Mouse (Mus musculus): ENCODE results near the gene Cnih4. TPM values are rescaled to one million over a fixed set of nuclear protein-coding genes. Genes with fewer than 3 reads are reported as not detected.

The Cnih4 gene
- polyA plus RNA-seq, 1 experiment from 2014 or later, result 120 TPM

DNA sequence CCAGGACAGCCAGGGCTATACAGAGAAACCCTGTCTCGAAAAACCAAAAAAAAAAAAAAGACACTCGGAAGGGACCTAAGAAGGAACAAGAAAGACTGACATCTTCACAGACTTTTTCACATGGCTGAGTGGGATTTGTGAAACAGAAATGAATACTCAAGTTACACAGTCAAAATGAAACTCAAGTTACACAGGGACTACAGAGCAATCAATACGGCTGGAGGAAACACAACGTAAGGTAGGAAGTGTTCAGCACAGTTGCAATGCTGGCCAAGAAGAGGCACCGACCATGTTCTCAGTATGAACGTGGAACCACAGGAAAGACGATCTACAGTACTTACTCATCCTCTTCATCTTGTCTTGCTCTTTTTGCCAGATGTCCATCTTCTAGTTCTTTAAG lies 5.8 kb upstream of the Cnih4 start:
- Histone ChIP-seq H3K36me3 (ENCODE audit: control insufficient read depth, insufficient read depth) (peaks cover 39% of the 10 kb centered on the region), H3K27ac (ENCODE audit: low read depth, low read length) (no peak overlapping the region), H3K4me1 (replicated peaks; ENCODE audit: control insufficient read depth, insufficient read depth, low read length) (no peaks in the 10 kb centered on the region), H3K9me3 (ENCODE audit: control insufficient read depth) (no peaks in the 10 kb centered on the region), H3K4me3 (ENCODE audit: low read depth, low read length) (no peak overlapping the region), H3K4me2 (replicated peaks; ENCODE audit: low read depth) (no peak overlapping the region), H3K9ac (ENCODE audit: low read depth, low read length) (no peak overlapping the region), H3K27me3 (replicated peaks; ENCODE audit: control insufficient read depth, insufficient read depth, low read length) (no peaks in the 10 kb centered on the region)
- ATAC-seq, result no peak
- WGBS, result 86% methylated on average over 7 of the region's 7 CpGs
- TF ChIP-seq CTCF (IDR thresholded peaks at IDR 0.05; ENCODE audit: low read depth), result no peak

DNA sequence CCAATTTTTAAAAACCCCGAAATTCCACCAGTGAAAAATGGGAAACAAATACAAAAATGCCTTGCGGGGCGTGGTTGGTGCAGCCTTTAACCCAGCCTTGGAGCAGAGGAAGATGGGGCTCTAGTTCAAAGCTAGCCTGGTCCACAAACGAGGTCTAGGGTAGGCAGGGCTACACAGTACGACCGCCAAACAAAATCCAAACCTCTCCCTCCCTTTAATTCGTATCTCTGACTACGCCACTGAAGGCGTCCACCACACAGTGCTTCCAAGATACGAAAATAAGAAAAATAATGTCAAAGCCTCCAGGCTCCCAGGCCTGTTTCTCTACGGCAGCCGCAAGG lies 914 bp upstream of the Cnih4 start:
- Histone ChIP-seq H3K36me3 (ENCODE audit: control insufficient read depth, insufficient read depth) (peaks cover 17% of the 10 kb centered on the region), H3K9me3 (ENCODE audit: control insufficient read depth) (no peaks in the 10 kb centered on the region), H3K4me2 (replicated peaks; ENCODE audit: low read depth) (peak overlapping the region; percentile 79), H3K4me1 (replicated peaks; ENCODE audit: control insufficient read depth, insufficient read depth, low read length) (0 out of 2 replicates have a peak, but pooled peaks cover 3% of the 10 kb centered on the region), H3K4me3 (ENCODE audit: low read depth, low read length) (peak overlapping the region; percentile 88), H3K27ac (ENCODE audit: low read depth, low read length) (peak overlapping the region; percentile 90; the same call in 1 of the 2 replicates), H3K9ac (ENCODE audit: low read depth, low read length) (peak overlapping the region; percentile 64), H3K27me3 (replicated peaks; ENCODE audit: control insufficient read depth, insufficient read depth, low read length) (no peaks in the 10 kb centered on the region)
- no peak for TF ChIP-seq CTCF (IDR thresholded peaks at IDR 0.05; ENCODE audit: low read depth)
- ATAC-seq, result peak; percentile 8; the same call in 1 of the 2 replicates
- WGBS, result under 1% methylated on average over 12 of the region's 12 CpGs

DNA sequence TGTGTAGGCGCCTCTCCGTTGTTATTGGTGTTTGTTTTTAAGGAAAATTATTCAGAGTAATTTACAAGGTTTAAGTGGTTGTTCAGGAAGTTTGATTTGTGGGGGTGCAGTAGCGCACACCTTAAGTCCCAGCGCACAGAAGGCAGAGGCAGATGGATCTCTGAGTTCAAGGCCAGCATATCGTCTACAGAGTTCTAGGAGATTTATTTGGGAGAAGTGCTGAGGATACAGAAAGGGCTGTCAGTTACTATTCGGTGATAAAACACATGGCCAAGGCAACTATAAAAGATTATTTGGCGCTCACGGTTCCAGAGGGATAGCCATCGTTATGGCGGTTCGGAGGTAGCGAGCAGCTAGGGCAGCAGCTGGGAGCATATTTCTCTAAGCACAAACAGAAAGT lies 473 bp downstream of the Cnih4 start:
- peak overlapping the region; percentile 88 for H3K4me3 ChIP-seq (ENCODE audit: low read depth, low read length)
- TF ChIP-seq CTCF (IDR thresholded peaks at IDR 0.05; ENCODE audit: low read depth), result no peak
- 6% methylated on average over 12 of the region's 12 CpGs for WGBS
- no peak for ATAC-seq
- peak overlapping the region; percentile 64 for H3K9ac ChIP-seq (ENCODE audit: low read depth, low read length)
- no peaks in the 10 kb centered on the region for H3K9me3 ChIP-seq (ENCODE audit: control insufficient read depth)
- 0 out of 2 replicates have a peak, but pooled peaks cover 3% of the 10 kb centered on the region for H3K4me1 ChIP-seq (replicated peaks; ENCODE audit: control insufficient read depth, insufficient read depth, low read length)
- peak overlapping the region; percentile 90 for H3K27ac ChIP-seq (ENCODE audit: low read depth, low read length)
- no peaks in the 10 kb centered on the region for H3K27me3 ChIP-seq (replicated peaks; ENCODE audit: control insufficient read depth, insufficient read depth, low read length)
- peak overlapping the region; percentile 79 for H3K4me2 ChIP-seq (replicated peaks; ENCODE audit: low read depth)
- peaks cover 5% of the 10 kb centered on the region; the same call in 1 of the 2 replicates for H3K36me3 ChIP-seq (ENCODE audit: control insufficient read depth, insufficient read depth)

DNA sequence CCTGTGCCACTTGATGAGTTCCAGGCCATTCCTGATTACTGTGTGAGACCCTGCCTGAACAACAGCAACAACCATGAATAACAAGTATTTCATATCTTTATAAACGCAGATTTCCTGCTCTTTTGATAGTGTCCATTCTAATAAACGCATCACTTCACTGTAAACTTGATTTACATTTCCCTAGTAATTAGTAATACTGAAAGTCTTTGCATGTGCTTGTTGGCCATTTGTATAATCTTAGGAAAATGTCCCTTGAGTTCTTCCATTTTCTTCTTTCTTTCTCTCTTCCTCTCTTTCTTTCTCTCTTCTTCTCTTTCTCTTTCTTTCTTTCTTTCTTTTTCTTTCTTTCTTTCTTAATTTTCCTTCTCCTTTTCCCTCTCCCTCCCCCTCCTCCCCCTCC lies 1.7 kb downstream of the Cnih4 start:
- Histone ChIP-seq H3K4me1 (replicated peaks; ENCODE audit: control insufficient read depth, insufficient read depth, low read length) (0 out of 2 replicates have a peak, but pooled peaks cover 3% of the 10 kb centered on the region), H3K4me2 (replicated peaks; ENCODE audit: low read depth) (peak overlapping the region; percentile 79; the same call in 1 of the 2 replicates), H3K9me3 (ENCODE audit: control insufficient read depth) (no peaks in the 10 kb centered on the region), H3K9ac (ENCODE audit: low read depth, low read length) (no peak overlapping the region), H3K27me3 (replicated peaks; ENCODE audit: control insufficient read depth, insufficient read depth, low read length) (no peaks in the 10 kb centered on the region), H3K27ac (ENCODE audit: low read depth, low read length) (no peak overlapping the region), H3K36me3 (ENCODE audit: control insufficient read depth, insufficient read depth) (no peaks in the 10 kb centered on the region), H3K4me3 (ENCODE audit: low read depth, low read length) (no peak overlapping the region)
- WGBS, result 86% methylated on average over 2 of the region's 2 CpGs
- TF ChIP-seq CTCF (IDR thresholded peaks at IDR 0.05; ENCODE audit: low read depth), result no peak
- ATAC-seq, result no peak

DNA sequence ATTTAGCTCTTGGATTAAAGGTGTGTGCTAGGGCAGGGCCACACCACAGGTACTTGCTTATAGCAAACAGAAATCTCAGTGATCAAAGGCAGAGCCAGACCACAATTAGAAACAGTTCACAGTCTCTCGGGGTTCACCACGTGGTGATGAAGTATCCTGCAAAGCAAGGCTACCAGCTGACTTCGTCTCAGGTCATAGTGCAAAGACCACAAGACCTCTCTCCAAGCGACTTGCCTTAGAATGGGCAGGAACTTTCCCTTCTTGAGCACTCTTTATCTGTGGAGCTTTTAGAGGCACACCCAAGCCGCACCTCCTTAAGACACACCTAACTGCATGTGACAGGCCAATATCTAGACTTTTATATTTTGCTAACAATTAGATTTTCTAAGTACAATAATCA lies 4.0 kb downstream of the Cnih4 start:
- H3K9me3 ChIP-seq (ENCODE audit: control insufficient read depth), result no peaks in the 10 kb centered on the region
- peaks cover 3% of the 10 kb centered on the region; the same call in 1 of the 2 replicates for H3K4me1 ChIP-seq (replicated peaks; ENCODE audit: control insufficient read depth, insufficient read depth, low read length)
- TF ChIP-seq CTCF (IDR thresholded peaks at IDR 0.05; ENCODE audit: low read depth), result no peak
- no peak overlapping the region for H3K4me3 ChIP-seq (ENCODE audit: low read depth, low read length)
- 37% methylated on average over 5 of the region's 5 CpGs for WGBS
- H3K9ac ChIP-seq (ENCODE audit: low read depth, low read length), result no peak overlapping the region
- H3K27ac ChIP-seq (ENCODE audit: low read depth, low read length), result peak overlapping the region; percentile 43; the same call in 1 of the 2 replicates
- peak overlapping the region; percentile 18; the same call in 1 of the 2 replicates for H3K4me2 ChIP-seq (replicated peaks; ENCODE audit: low read depth)
- peak; percentile 67 for ATAC-seq
- no peaks in the 10 kb centered on the region for H3K36me3 ChIP-seq (ENCODE audit: control insufficient read depth, insufficient read depth)
- no peaks in the 10 kb centered on the region for H3K27me3 ChIP-seq (replicated peaks; ENCODE audit: control insufficient read depth, insufficient read depth, low read length)

- Histone ChIP-seq H3K4me2 (replicated peaks; ENCODE audit: low read depth) (no peak overlapping the region), H3K9ac (ENCODE audit: low read depth, low read length) (no peak overlapping the region), H3K9me3 (ENCODE audit: control insufficient read depth) (no peaks in the 10 kb centered on the region), H3K27ac (ENCODE audit: low read depth, low read length) (no peak overlapping the region), H3K4me3 (ENCODE audit: low read depth, low read length) (no peak overlapping the region), H3K36me3 (ENCODE audit: control insufficient read depth, insufficient read depth) (0 out of 2 replicates have a peak, but pooled peaks cover 4% of the 10 kb centered on the region), H3K4me1 (replicated peaks; ENCODE audit: control insufficient read depth, insufficient read depth, low read length) (peaks cover 3% of the 10 kb centered on the region; the same call in 1 of the 2 replicates), H3K27me3 (replicated peaks; ENCODE audit: control insufficient read depth, insufficient read depth, low read length) (no peaks in the 10 kb centered on the region)
- TF ChIP-seq CTCF (IDR thresholded peaks at IDR 0.05; ENCODE audit: low read depth), result peak; percentile 54
- WGBS, result 66% methylated on average over 3 of the region's 3 CpGs
- no peak for ATAC-seq
Measured at GRCm38 (mm10) chr1:181149373-181150017, 5.0 kb downstream of the Cnih4 start.
